Mouse (Mus musculus) liver, embryonic 16.5 days (tissue): Measurements from ENCODE around the gene Olfr1298. TPM values are rescaled to one million over a fixed set of nuclear protein-coding genes. Genes with fewer than 3 reads are reported as not detected.

Experiments
- ATAC-seq: fragments of 200-750 bp; cut with Nextera tagmentation; 2 replicates; pipeline ENCODE4 v1.8.0; 2017; ENCODE audit warnings: low read depth, mild to moderate bottlenecking, moderate number of reproducible peaks, moderate library complexity
- H3K27ac ChIP-seq: fragments of 300-500 bp; sonication (generic); 2 replicates; pipeline ENCODE4 v1.5.1; 2014; ENCODE audit warnings: mild to moderate bottlenecking, low read length
- H3K27me3 ChIP-seq: fragments of 300-500 bp; sonication (generic); 2 replicates; pipeline ENCODE4 v1.6.1; 2014; ENCODE audit warnings: low read depth, low read length, mixed read lengths; ENCODE audit not compliant: control insufficient read depth, insufficient read depth
- H3K36me3 ChIP-seq: fragments of 300-500 bp; sonication (generic); 2 replicates; pipeline ENCODE4 v1.6.1; 2014; ENCODE audit warnings: mild to moderate bottlenecking; ENCODE audit not compliant: control insufficient read depth, insufficient read depth
- H3K4me1 ChIP-seq: fragments of 300-500 bp; sonication (generic); 2 replicates; pipeline ENCODE4 v1.6.1; 2014; ENCODE audit warnings: low read depth, low read length, mixed read lengths; ENCODE audit not compliant: control insufficient read depth
- H3K4me2 ChIP-seq: fragments of 300-500 bp; sonication (generic); 2 replicates; pipeline ENCODE4 v1.6.1; 2014; ENCODE audit warnings: low read depth, low read length, mixed read lengths
- H3K4me3 ChIP-seq: fragments of 300-500 bp; sonication (generic); 2 replicates; pipeline ENCODE4 v1.5.1; 2014; ENCODE audit warnings: low read depth, mild to moderate bottlenecking, low read length
- H3K9ac ChIP-seq: fragments of 300-500 bp; sonication (generic); 2 replicates; pipeline ENCODE4 v1.6.1; 2014; ENCODE audit warnings: low read depth, low read length
- H3K9me3 ChIP-seq: fragments of 300-500 bp; sonication (generic); replicated peaks from 2 replicates; pipeline ENCODE4 v1.6.1; 2016; ENCODE audit warnings: low read length; ENCODE audit not compliant: control insufficient read depth
- WGBS: fragments of 180-500 bp; shearing (Covaris S2); extraction: QIAGEN DNeasy Blood & Tissue Kit; methylation state at CpG from one replicate; pipeline ENCODE4 v1.1.7; 2014; ENCODE audit not compliant: insufficient replicate concordance; 5-methylcytosine and 5-hydroxymethylcytosine counted together
- polyA plus RNA-seq: library from polyadenylated mRNA; unstranded; fragments of >200 nt; fragmentation: Nextera tagmentation; extraction: Ambion mirVana; gene quantifications from 2 replicates; pipeline ENCODE4 v1.2.1, GENCODE M21; 2015

Gene Olfr1298
- polyA plus RNA-seq = not detected in 2 replicates

DNA sequence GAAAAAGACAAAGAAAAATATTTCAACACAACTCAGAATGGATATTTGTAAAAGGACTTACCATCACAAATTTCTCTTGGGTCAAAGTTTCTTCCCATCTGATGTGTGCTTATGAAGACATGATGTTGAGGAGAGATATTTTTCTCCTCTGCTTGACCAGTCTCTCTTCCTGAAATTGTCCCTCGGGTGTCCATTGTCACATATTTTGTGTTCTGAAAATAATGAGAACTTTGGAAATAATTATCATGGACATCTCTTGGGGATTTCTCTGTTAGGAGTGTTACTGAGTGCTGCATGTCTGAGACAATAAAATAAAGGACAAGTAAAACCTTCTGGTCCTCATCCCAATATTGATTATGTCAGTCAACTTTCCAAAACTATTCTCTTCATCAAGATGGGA lies at the start of gene Olfr1298:
TSS of gene Olfr1298 (minus strand) at position 101 of the 400 bp plus-strand sequence.
- no peak within 1 kb of the TSS for H3K4me3 ChIP-seq
- no peaks in the 10 kb centered on the region for H3K9me3 ChIP-seq
- H3K27ac ChIP-seq = no peak within 1 kb of the TSS
- 45% methylated on average over 1 of the region's 1 CpGs for WGBS
- H3K4me2 ChIP-seq = no peak within 1 kb of the TSS
- H3K27me3 ChIP-seq = no peaks in the 10 kb centered on the region
- no peak within 1 kb of the TSS for H3K9ac ChIP-seq
- no peaks in the 10 kb centered on the region for H3K4me1 ChIP-seq
- H3K36me3 ChIP-seq = no peaks in the 10 kb centered on the region
- ATAC-seq = no peak

GRCm38 (mm10) chr2:111661119-111661518 lies 12.1 kb upstream of the Olfr1298 start, which contains the start of gene Olfr1299:
Gene Olfr1299 (plus strand): TSS chr2:111661419.
- Histone ChIP-seq H3K36me3 (no peaks in the 10 kb centered on the region), H3K27ac (no peak within 1 kb of the TSS), H3K4me1 (no peaks in the 10 kb centered on the region), H3K27me3 (no peaks in the 10 kb centered on the region), H3K4me2 (no peak within 1 kb of the TSS), H3K9ac (no peak within 1 kb of the TSS), H3K4me3 (no peak within 1 kb of the TSS), H3K9me3 (no peaks in the 10 kb centered on the region)
- 54% methylated on average over 4 of the region's 4 CpGs for WGBS
- no peak for ATAC-seq

- Histone ChIP-seq H3K27me3 (no peaks in the 10 kb centered on the region), H3K4me3 (no peak within 1 kb of the TSS), H3K36me3 (no peaks in the 10 kb centered on the region), H3K4me2 (no peak within 1 kb of the TSS), H3K4me1 (no peaks in the 10 kb centered on the region), H3K27ac (no peak within 1 kb of the TSS), H3K9me3 (no peaks in the 10 kb centered on the region), H3K9ac (no peak within 1 kb of the TSS)
- WGBS = 59% methylated on average over 1 of the region's 1 CpGs
- no peak for ATAC-seq
These were observed 22.6 kb downstream of the Olfr1298 start, which contains the start of gene Olfr1297 for GRCm38 (mm10) chr2:111626397-111626796. Gene Olfr1297 (minus strand): TSS chr2:111626497.

Other genes starting within 250 kb of the Olfr1298 start
- not detected in 2 replicates for gene Olfr1286, start 226.1 kb downstream of the Olfr1298 start, polyA plus RNA-seq
- gene Olfr1287, start 200.1 kb downstream of the Olfr1298 start, polyA plus RNA-seq = not detected in 2 replicates
- gene Olfr1288, start 175.1 kb downstream of the Olfr1298 start, polyA plus RNA-seq = not detected in 2 replicates
- not detected in 2 replicates for gene Olfr1289, start 168.4 kb downstream of the Olfr1298 start, polyA plus RNA-seq
- gene Olfr1290, start 155.4 kb downstream of the Olfr1298 start, polyA plus RNA-seq = not detected in 2 replicates
- gene Olfr1291-ps1, start 152.0 kb downstream of the Olfr1298 start, polyA plus RNA-seq = not detected in 2 replicates
- gene Olfr1293-ps, start 124.0 kb downstream of the Olfr1298 start, polyA plus RNA-seq = not detected in 2 replicates
- gene Olfr1294, start 108.9 kb downstream of the Olfr1298 start, polyA plus RNA-seq = not detected in 2 replicates
- gene Olfr1295, start 79.5 kb downstream of the Olfr1298 start, polyA plus RNA-seq = not detected in 2 replicates
- gene Olfr1297, start 22.7 kb downstream of the Olfr1298 start, polyA plus RNA-seq = not detected in 2 replicates
- gene Olfr1299, start 12.2 kb upstream of the Olfr1298 start, polyA plus RNA-seq = not detected in 2 replicates
- not detected in 2 replicates for gene Olfr1301, start 101.8 kb upstream of the Olfr1298 start, polyA plus RNA-seq
- not detected in 2 replicates for gene Olfr1302, start 128.2 kb upstream of the Olfr1298 start, polyA plus RNA-seq
- not detected in 2 replicates for gene Olfr1303, start 171.1 kb upstream of the Olfr1298 start, polyA plus RNA-seq
- not detected in 2 replicates for gene Olfr1305, start 227.9 kb upstream of the Olfr1298 start, polyA plus RNA-seq